Mouse (Mus musculus) embryonic facial prominence, embryonic 13.5 days (tissue): Measurements from ENCODE around the gene Rabggtb. TPM values are rescaled to one million over a fixed set of nuclear protein-coding genes. Genes with fewer than 3 reads are reported as not detected.
A peak's percentile ranks its signal among the peaks of the same experiment; 100 is the strongest.

ENCODE experiments used
- ATAC-seq: fragments of 200-750 bp; cut with Nextera tagmentation; 2 replicates; pipeline ENCODE4 v1.8.0; 2017; ENCODE audit warnings: low read depth; ENCODE audit not compliant: insufficient number of reproducible peaks, insufficient read depth, low FRiP score, low TSS enrichment
- H3K27ac ChIP-seq: fragments of 300-500 bp; sonication (generic); 2 replicates; pipeline ENCODE4 v1.5.1; 2015; ENCODE audit warnings: moderate library complexity, mild to moderate bottlenecking, inconsistent platforms
- H3K27me3 ChIP-seq: fragments of 300-500 bp; sonication (generic); 2 replicates; pipeline ENCODE4 v1.6.1; 2015; ENCODE audit warnings: mild to moderate bottlenecking, inconsistent platforms
- H3K36me3 ChIP-seq: fragments of 300-500 bp; sonication (generic); 2 replicates; pipeline ENCODE4 v1.6.1; 2015; ENCODE audit warnings: mild to moderate bottlenecking, inconsistent platforms
- H3K4me1 ChIP-seq: fragments of 300-500 bp; sonication (generic); 2 replicates; pipeline ENCODE4 v1.6.1; 2015; ENCODE audit warnings: inconsistent platforms
- H3K4me2 ChIP-seq: fragments of 300-500 bp; sonication (generic); 2 replicates; pipeline ENCODE4 v1.6.1; 2015; ENCODE audit warnings: moderate library complexity, mild to moderate bottlenecking, inconsistent platforms
- H3K4me3 ChIP-seq: fragments of 300-500 bp; sonication (generic); 2 replicates; pipeline ENCODE4 v1.5.1; 2015; ENCODE audit warnings: mild to moderate bottlenecking, inconsistent platforms
- H3K9ac ChIP-seq: fragments of 300-500 bp; sonication (generic); 2 replicates; pipeline ENCODE4 v1.6.1; 2015; ENCODE audit warnings: mild to moderate bottlenecking, inconsistent platforms
- H3K9me3 ChIP-seq: fragments of 300-500 bp; sonication (generic); 2 replicates; pipeline ENCODE4 v1.6.1; 2016; ENCODE audit warnings: inconsistent platforms
- whole genome bisulfite sequencing: fragments of 180-500 bp; shearing (Covaris S2); methylation state at CpG from one replicate; pipeline ENCODE4 v1.1.7; 2015; ENCODE audit warnings: mixed read lengths; 5-methylcytosine and 5-hydroxymethylcytosine counted together
- polyA plus RNA-seq: library from polyadenylated mRNA; unstranded; fragments of >200 nt; fragmentation: Nextera tagmentation; extraction: Ambion mirVana; gene quantifications from 2 replicates; pipeline ENCODE4 v1.2.1, GENCODE M21; 2015

Rabggtb gene
- polyA plus RNA-seq, 1 experiment from 2014 or later: 50.9 TPM

GRCm38 (mm10) chr3:153943003-153943640 lies 30.3 kb upstream of the Rabggtb start:
- H3K4me2 ChIP-seq: peak overlapping the region; percentile 74
- ATAC-seq: no peak
- peak overlapping the region; percentile 86 for H3K4me3 ChIP-seq
- peaks cover 20% of the 10 kb centered on the region for H3K36me3 ChIP-seq
- 21% methylated on average over 12 of the region's 12 CpGs for WGBS
- peak overlapping the region; percentile 89 for H3K27ac ChIP-seq
- H3K27me3 ChIP-seq: no peaks in the 10 kb centered on the region
- no peaks in the 10 kb centered on the region for H3K9me3 ChIP-seq
- H3K4me1 ChIP-seq: peaks cover 15% of the 10 kb centered on the region
- no peak overlapping the region for H3K9ac ChIP-seq

- no peak for ATAC-seq
- Histone ChIP-seq H3K9ac (no peak overlapping the region), H3K4me1 (peaks cover 15% of the 10 kb centered on the region), H3K9me3 (no peaks in the 10 kb centered on the region), H3K4me3 (no peak overlapping the region), H3K27me3 (no peaks in the 10 kb centered on the region), H3K36me3 (peaks cover 34% of the 10 kb centered on the region), H3K27ac (no peak overlapping the region), H3K4me2 (no peak overlapping the region)
- WGBS: 90% methylated on average over 13 of the region's 13 CpGs
These were observed 28.8 kb upstream of the Rabggtb start for GRCm38 (mm10) chr3:153941613-153942012.

- Histone ChIP-seq H3K4me2 (no peak overlapping the region), H3K9ac (no peak overlapping the region), H3K36me3 (peaks cover 44% of the 10 kb centered on the region), H3K4me3 (no peak overlapping the region), H3K9me3 (no peaks in the 10 kb centered on the region), H3K27me3 (no peaks in the 10 kb centered on the region), H3K4me1 (peaks cover 15% of the 10 kb centered on the region), H3K27ac (no peak overlapping the region)
- ATAC-seq: no peak
- 92% methylated on average over 9 of the region's 9 CpGs for WGBS
These were observed 27.7 kb upstream of the Rabggtb start for GRCm38 (mm10) chr3:153940486-153940885.

GRCm38 (mm10) chr3:153940021-153940420 lies 27.2 kb upstream of the Rabggtb start:
- Histone ChIP-seq H3K4me2 (no peak overlapping the region), H3K4me1 (peaks cover 11% of the 10 kb centered on the region), H3K36me3 (peaks cover 44% of the 10 kb centered on the region), H3K27me3 (no peaks in the 10 kb centered on the region), H3K27ac (no peak overlapping the region), H3K9me3 (no peaks in the 10 kb centered on the region), H3K9ac (no peak overlapping the region), H3K4me3 (no peak overlapping the region)
- 82% methylated on average over 8 of the region's 8 CpGs for WGBS
- ATAC-seq: no peak

- H3K4me1 ChIP-seq: no peaks in the 10 kb centered on the region; the same call in 1 of the 2 replicates
- no peak overlapping the region for H3K27ac ChIP-seq
- H3K9me3 ChIP-seq: no peaks in the 10 kb centered on the region
- H3K36me3 ChIP-seq: peaks cover 67% of the 10 kb centered on the region
- no peaks in the 10 kb centered on the region for H3K27me3 ChIP-seq
- 87% methylated on average over 17 of the region's 17 CpGs for WGBS
- H3K9ac ChIP-seq: no peak overlapping the region
- no peak for ATAC-seq
- H3K4me2 ChIP-seq: no peak overlapping the region
- no peak overlapping the region for H3K4me3 ChIP-seq
These were observed 24.5 kb upstream of the Rabggtb start for GRCm38 (mm10) chr3:153937116-153937810.

GRCm38 (mm10) chr3:153935878-153936277 lies 23.1 kb upstream of the Rabggtb start:
- no peak overlapping the region for H3K4me2 ChIP-seq
- ATAC-seq: no peak
- WGBS: 92% methylated on average over 9 of the region's 9 CpGs

GRCm38 (mm10) chr3:153932461-153932860 lies 19.7 kb upstream of the Rabggtb start:
- no peaks in the 10 kb centered on the region for H3K4me1 ChIP-seq

More at GRCm38 (mm10) chr3:153935878-153936277, 23.1 kb upstream of the Rabggtb start:
- no peaks in the 10 kb centered on the region for H3K9me3 ChIP-seq
- H3K9ac ChIP-seq: no peak overlapping the region
- H3K36me3 ChIP-seq: peaks cover 79% of the 10 kb centered on the region
- H3K27me3 ChIP-seq: no peaks in the 10 kb centered on the region
- no peak overlapping the region for H3K27ac ChIP-seq
- no peak overlapping the region for H3K4me3 ChIP-seq
- H3K4me1 ChIP-seq: no peaks in the 10 kb centered on the region

DNA sequence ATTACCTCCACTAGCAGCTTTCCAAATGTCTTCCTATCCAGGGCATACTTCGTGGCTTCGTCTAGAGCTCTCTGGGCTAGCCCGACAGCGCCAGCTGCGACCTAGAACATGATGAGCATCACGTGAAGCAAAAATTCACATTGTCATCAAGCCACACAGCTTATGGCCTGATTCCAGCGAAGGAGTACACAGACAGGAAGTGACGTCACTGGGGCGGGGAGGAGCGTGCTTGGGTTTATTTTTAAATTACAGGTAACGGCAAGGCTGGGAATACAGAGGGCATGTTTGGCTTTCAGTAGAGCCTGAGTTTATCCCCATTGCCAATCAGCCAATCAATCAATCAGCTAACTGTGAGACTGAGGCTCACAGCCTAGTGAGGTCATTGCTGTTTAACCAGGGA lies 16.7 kb upstream of the Rabggtb start:
- Histone ChIP-seq H3K4me2 (no peak overlapping the region), H3K9ac (no peak overlapping the region), H3K36me3 (peaks cover 80% of the 10 kb centered on the region), H3K27ac (no peak overlapping the region), H3K4me1 (no peaks in the 10 kb centered on the region), H3K9me3 (no peaks in the 10 kb centered on the region), H3K4me3 (no peak overlapping the region), H3K27me3 (no peaks in the 10 kb centered on the region)
- ATAC-seq: no peak
- WGBS: 93% methylated on average over 11 of the region's 11 CpGs

More at GRCm38 (mm10) chr3:153932461-153932860, 19.7 kb upstream of the Rabggtb start:
- Histone ChIP-seq H3K4me2 (no peak overlapping the region), H3K9ac (no peak overlapping the region), H3K9me3 (no peaks in the 10 kb centered on the region), H3K36me3 (peaks cover 82% of the 10 kb centered on the region), H3K4me3 (no peak overlapping the region), H3K27ac (no peak overlapping the region), H3K27me3 (no peaks in the 10 kb centered on the region)
- no peak for ATAC-seq
- 93% methylated on average over 5 of the region's 5 CpGs for WGBS

DNA sequence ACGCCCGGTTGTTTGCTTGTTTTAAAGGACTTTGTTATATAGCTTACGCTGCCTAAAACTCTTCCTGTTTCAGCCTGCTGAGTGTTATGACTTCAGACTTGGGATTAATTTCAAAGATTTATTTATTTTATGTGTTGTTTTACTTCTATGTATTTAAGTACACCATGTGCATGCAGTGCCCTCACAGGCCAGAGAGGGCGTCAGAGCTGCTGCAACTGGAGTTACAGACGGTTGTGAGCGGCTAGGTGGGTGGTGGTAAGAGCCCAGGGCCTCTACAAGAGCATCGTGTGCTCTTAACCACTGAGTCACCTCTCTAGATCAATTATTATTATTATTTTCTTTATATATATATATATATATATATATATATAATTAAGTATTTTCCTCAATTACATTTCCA lies 13.5 kb upstream of the Rabggtb start:
- ATAC-seq: no peak
- Histone ChIP-seq H3K4me2 (no peak overlapping the region), H3K4me1 (no peaks in the 10 kb centered on the region), H3K36me3 (peaks cover 70% of the 10 kb centered on the region), H3K9ac (no peak overlapping the region), H3K4me3 (no peak overlapping the region), H3K27ac (no peak overlapping the region), H3K27me3 (no peaks in the 10 kb centered on the region), H3K9me3 (no peaks in the 10 kb centered on the region)
- WGBS: 87% methylated on average over 7 of the region's 7 CpGs

DNA sequence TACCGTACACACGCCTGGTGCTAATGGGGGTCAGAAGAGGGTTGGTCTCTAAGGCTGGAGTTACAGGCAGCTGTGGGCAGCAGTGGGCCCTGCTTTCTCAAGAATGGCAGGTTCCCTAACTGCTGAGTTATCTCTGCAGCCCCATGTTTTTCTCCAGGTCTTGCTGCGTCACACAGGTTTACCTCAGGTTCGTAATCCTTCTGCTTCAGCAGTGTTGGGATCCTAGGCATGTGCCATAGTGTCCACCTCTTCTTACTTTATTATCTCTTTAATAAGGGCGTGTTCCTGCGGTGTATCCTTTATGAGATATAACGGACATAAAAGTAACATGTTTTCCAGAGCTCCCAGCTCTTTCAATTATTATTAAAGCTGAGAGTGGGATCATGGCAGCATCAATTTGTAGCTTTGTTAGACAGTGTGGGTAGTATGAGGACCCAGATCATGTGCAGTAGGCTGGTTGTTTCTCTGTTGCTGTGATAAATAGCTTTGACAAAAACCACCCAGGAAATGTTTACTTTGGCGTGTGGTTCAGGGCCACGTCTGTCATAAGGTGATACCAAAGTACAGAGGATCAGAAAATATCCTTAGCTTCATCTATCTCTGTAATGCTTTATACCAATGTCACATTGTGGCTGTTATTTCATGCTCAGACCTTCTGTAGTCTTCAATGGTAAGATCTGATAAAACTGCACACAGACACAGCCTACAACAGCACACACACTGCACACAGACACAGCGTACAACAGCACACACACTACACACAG lies 8.5 kb upstream of the Rabggtb start:
- 94% methylated on average over 10 of the region's 10 CpGs for WGBS
- no peaks in the 10 kb centered on the region for H3K4me1 ChIP-seq
- H3K9me3 ChIP-seq: no peaks in the 10 kb centered on the region
- no peak for ATAC-seq
- no peaks in the 10 kb centered on the region for H3K27me3 ChIP-seq
- no peak overlapping the region for H3K27ac ChIP-seq
- H3K36me3 ChIP-seq: peaks cover 42% of the 10 kb centered on the region
- H3K9ac ChIP-seq: no peak overlapping the region
- H3K4me3 ChIP-seq: no peak overlapping the region
- no peak overlapping the region for H3K4me2 ChIP-seq

DNA sequence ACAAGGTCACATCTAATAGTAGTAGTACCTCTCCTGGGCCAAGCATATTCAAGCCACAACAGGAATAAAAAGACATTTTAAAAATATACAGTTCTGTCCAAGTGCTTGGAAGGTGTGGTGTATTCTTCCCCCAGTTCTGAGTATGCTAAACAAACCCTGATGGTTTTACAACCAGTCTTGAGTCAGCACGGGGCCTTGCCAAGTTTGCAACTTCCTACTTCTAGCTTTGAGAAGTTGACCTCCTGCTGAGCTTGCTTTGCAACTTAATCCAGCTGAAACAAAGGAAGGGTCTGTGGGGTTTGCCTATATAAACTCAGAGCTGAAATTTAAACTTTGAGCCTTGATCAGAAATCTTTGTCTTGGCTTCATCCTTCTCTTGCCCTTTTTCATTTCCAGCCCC lies 4.4 kb upstream of the Rabggtb start:
- ATAC-seq: no peak
- H3K4me1 ChIP-seq: peaks cover 7% of the 10 kb centered on the region
- peak overlapping the region; percentile 40; the same call in 1 of the 2 replicates for H3K27ac ChIP-seq
- peaks cover 16% of the 10 kb centered on the region for H3K36me3 ChIP-seq
- no peak overlapping the region for H3K9ac ChIP-seq
- H3K9me3 ChIP-seq: no peaks in the 10 kb centered on the region
- no peaks in the 10 kb centered on the region for H3K27me3 ChIP-seq
- no peak overlapping the region for H3K4me3 ChIP-seq
- 7% methylated on average over 1 of the region's 1 CpGs for WGBS
- no peak overlapping the region for H3K4me2 ChIP-seq
